Mouse (Mus musculus) embryonic fibroblast, embryonic 13.5 days (primary cell): ENCODE results near the gene Ctdsp1.

Source experiments
- CTCF ChIP-seq: IDR thresholded peaks from 2 replicates; pipeline ENCODE4 v1.5.1; 2011; ENCODE audit warnings: mild to moderate bottlenecking, control low read depth, low read length, moderate library complexity, borderline replicate concordance; ENCODE audit not compliant: insufficient read depth
- POLR2A ChIP-seq: IDR thresholded peaks from 2 replicates; pipeline ENCODE4 v1.6.1; 2011; ENCODE audit warnings: low read depth, mild to moderate bottlenecking, control low read depth, low read length, moderate library complexity

DNA sequence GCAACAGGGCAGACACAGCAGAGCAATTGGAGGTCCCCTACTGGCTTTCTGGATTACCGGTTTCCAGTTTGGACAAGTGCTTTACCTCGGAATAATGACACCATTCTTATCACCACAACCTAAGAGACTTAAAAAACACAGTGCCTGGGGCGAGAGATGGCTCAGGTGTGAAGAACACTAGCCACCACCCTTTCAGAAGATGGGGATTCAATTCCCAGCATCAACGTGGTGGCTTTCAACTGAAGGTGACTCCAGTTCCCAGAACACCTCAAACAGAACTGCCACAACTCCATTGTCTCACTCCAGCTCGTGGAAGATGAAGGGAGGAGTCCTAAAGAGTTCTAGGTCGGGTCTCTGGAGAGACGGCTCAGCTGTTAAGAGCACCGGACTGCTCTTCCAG is 5.8 kb upstream of the Ctdsp1 start:
- no peak for TF ChIP-seq POLR2A
- TF ChIP-seq CTCF, result no peak
